Mouse (Mus musculus) testis, adult 2 months (tissue): Measurements from ENCODE around the gene Pnliprp2.

Experiments used
- CTCF ChIP-seq: fragments of 200-500 bp; IDR thresholded peaks from 2 replicates; pipeline ENCODE4 v1.5.1; 2012; ENCODE audit warnings: low read depth, mild to moderate bottlenecking, inconsistent platforms, low read length, moderate library complexity; ENCODE audit not compliant: control insufficient read depth, insufficient read depth, insufficient replicate concordance
- POLR2A ChIP-seq: fragments of 200-500 bp; IDR thresholded peaks from 2 replicates; pipeline ENCODE4 v1.6.1; 2012; ENCODE audit warnings: low read depth, mild to moderate bottlenecking, inconsistent platforms, low read length, moderate library complexity; ENCODE audit not compliant: control insufficient read depth

DNA sequence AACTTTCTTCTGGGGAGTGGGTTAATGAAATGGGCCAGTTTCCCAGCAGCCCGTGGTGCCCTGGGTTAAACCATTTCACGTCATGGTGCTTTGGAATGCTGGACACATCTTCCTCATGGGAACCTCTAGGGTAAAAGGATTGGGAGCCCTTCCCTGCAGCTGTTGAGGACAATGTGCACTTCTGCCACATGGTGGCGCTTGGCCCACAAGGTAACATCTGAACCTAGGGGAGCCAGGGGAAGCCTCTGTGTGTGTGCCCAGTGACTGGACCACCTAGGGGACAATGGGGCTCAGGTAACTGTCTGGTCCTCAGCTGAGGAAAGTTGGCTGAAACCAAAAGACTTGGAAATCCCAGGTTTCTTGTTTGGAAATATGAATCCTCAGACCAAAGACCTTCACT, 46.8 kb downstream of the Pnliprp2 start:
- TF ChIP-seq POLR2A, result no peak
- TF ChIP-seq CTCF, result peak; percentile 66; the same call in 1 of the 2 replicates
